Mouse (Mus musculus): ENCODE results near the gene Il10rb. TPM values are rescaled to one million over a fixed set of nuclear protein-coding genes. Genes with fewer than 3 reads are reported as not detected.

The Il10rb gene
- polyA plus RNA-seq, 1 experiment from 2014 or later: 44.8 TPM

DNA sequence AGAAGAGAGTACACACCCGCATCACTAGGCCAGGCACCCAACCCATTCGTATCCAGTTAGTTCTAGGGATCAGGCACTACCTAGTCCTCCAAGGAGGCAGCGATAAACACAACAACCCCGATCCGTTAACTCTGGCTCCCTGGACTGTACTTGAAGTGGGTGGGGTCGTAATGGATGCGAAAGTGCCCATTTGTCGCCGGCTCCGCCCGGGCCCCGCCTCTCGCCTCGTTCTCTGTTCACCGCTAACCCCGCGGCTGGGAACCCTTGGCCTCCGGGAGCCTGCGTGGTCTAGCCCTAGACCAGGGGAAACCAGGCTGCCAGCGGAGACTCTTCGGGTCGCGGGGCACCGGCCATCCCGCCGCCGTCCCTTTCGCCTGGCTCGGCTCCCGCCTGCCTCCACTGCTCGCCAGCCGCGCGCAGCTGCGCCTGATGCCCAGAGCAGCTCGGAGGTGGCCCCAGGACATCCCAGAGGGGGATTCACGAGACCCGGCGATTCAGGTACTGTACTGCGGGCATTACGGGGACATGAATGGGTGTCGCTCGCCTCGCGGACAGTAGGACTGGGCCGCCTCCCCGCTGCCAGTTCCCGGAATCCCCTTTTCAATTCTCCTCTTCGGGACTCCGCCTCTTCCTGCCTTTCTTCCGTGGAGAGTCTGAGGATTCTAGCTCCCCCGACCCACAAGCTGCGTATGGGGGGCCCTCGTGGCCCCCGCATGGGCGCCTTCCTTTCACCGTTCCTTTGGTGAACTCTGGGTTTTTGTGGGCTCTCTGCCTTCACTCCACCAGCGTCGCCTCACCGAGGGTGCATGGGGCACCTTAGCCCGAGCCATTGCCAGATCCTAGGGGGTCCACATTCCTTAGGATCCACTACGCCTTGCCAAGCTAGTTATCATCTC, 33.1 kb upstream of the Il10rb start, which contains the start of gene Ifnar2:
TSS of gene Ifnar2 (plus strand) at position 207 of the 896 bp plus-strand sequence.
- ATAC-seq (ENCODE audit: extremely low read depth, insufficient number of reproducible peaks, low FRiP score, low TSS enrichment): peak; percentile 82
- WGBS: under 1% methylated on average over 62 of the region's 62 CpGs

DNA sequence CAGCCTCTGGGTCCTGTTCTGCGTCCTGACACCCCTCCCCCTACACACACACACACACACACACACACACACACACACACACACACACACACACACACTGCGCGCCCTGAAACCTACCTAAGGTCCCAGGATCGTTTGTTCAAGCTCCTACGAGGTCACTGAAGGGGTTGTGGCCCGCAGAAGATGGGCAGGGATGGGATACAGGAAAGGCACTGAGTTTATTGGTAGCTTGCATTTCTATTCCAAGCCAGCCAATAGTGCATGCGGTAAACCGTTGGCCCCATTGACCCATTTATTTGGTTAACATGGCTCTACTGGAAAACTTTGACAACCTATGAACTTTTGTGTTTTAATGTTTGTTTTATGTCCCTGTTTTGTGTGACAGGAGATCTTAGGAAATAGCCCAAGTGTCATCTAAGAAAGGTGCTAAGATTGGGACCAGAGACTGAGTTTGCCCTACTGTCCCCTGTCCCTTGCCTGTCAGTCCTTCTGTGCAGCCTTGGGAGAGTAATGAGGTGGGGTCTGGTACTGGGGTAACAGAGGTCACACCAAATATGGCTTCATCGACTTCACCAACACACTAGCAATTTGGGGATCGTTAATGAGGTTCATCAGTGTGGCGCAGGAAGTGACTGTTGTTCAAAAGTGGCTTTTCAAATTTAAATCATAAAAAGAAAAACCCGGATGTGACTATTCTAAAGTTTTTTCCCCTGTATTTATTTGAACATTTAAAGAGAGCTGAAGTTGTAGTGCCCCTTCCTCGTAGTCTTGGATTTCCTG, 32.3 kb upstream of the Il10rb start:
- 37% methylated on average over 13 of the region's 13 CpGs for WGBS
- no peaks in the 10 kb centered on the region for H3K27me3 ChIP-seq (replicated peaks)
- H3K36me3 ChIP-seq: peaks cover 13% of the 10 kb centered on the region
- peak overlapping the region; percentile 95 for H3K9ac ChIP-seq
- no peaks in the 10 kb centered on the region for H3K9me3 ChIP-seq
- no peak for ATAC-seq (ENCODE audit: extremely low read depth, insufficient number of reproducible peaks, low FRiP score, low TSS enrichment)
- H3K4me2 ChIP-seq: peak overlapping the region; percentile 79
- H3K4me3 ChIP-seq: peak overlapping the region; percentile 89
- H3K4me1 ChIP-seq: peaks cover 40% of the 10 kb centered on the region
- peak overlapping the region; percentile 98 for H3K27ac ChIP-seq (replicated peaks)

More for the DNA sequence above, 33.1 kb upstream of the Il10rb start, which contains the start of gene Ifnar2:
- Histone ChIP-seq H3K9ac (peak within 1 kb of the TSS; percentile 95), H3K9me3 (peaks cover 4% of the 10 kb centered on the region; the same call in 1 of the 2 replicates), H3K4me3 (peak within 1 kb of the TSS; percentile 89), H3K36me3 (peaks cover 13% of the 10 kb centered on the region), H3K4me1 (peaks cover 31% of the 10 kb centered on the region), H3K4me2 (peak within 1 kb of the TSS; percentile 79), H3K27ac (replicated peaks) (peak within 1 kb of the TSS; percentile 98), H3K27me3 (replicated peaks) (no peaks in the 10 kb centered on the region)

DNA sequence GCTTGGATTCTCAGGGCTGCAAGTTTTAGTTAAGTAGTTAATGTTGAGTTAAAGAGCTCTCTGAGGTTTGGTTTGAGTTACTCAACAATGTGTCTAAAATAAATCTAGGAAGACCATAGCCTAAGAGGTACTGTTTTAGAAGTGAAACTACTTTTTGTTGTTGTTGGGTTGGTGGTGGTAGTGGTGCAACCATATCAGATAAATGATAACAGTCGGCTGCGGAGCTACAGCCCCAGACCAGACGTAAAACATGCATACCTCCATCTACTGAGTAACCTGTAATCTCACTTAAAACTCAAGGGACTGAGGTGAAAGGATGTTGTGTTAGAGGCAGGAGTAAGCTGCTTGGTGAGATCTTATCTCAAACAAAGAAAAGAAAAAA, 31.7 kb upstream of the Il10rb start:
- Histone ChIP-seq H3K9ac (peak overlapping the region; percentile 25; the same call in 1 of the 2 replicates), H3K27ac (replicated peaks) (peak overlapping the region; percentile 98; the same call in 1 of the 2 replicates)

DNA sequence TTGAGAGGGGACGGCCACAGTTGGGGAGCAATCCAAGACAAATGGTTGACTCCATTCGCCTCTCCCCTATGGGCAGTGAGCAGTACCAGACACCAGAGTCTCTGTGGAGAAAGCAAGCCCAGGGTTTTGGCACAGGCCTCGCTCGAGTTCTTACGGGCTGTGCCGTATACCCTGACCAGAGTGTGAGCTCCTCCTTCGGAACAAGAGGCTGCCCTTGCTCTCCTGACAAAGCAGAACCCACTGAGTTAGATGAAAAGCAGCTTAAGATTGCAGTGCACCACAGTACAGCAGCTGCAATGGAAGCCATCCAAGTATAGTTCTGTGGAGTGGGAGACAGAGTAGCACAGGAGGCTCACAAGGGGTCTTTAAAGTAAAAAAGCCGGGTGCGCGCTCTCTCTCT, 29.3 kb upstream of the Il10rb start:
- H3K4me3 ChIP-seq: no peak overlapping the region
- peaks cover 52% of the 10 kb centered on the region for H3K4me1 ChIP-seq
- H3K27me3 ChIP-seq (replicated peaks): no peaks in the 10 kb centered on the region
- no peak overlapping the region for H3K9ac ChIP-seq
- WGBS: 92% methylated on average over 10 of the region's 10 CpGs
- no peak overlapping the region for H3K4me2 ChIP-seq
- H3K9me3 ChIP-seq: no peaks in the 10 kb centered on the region
- peaks cover 18% of the 10 kb centered on the region for H3K36me3 ChIP-seq
- H3K27ac ChIP-seq (replicated peaks): peak overlapping the region; percentile 20; the same call in 1 of the 2 replicates
- no peak for ATAC-seq (ENCODE audit: extremely low read depth, insufficient number of reproducible peaks, low FRiP score, low TSS enrichment)

More for the DNA sequence above, 31.7 kb upstream of the Il10rb start:
- H3K27me3 ChIP-seq (replicated peaks): no peaks in the 10 kb centered on the region
- ATAC-seq (ENCODE audit: extremely low read depth, insufficient number of reproducible peaks, low FRiP score, low TSS enrichment): no peak
- H3K9me3 ChIP-seq: no peaks in the 10 kb centered on the region
- peak overlapping the region; percentile 79 for H3K4me2 ChIP-seq
- H3K36me3 ChIP-seq: peaks cover 13% of the 10 kb centered on the region
- H3K4me1 ChIP-seq: peaks cover 46% of the 10 kb centered on the region
- H3K4me3 ChIP-seq: peak overlapping the region; percentile 89
- WGBS: 38% methylated on average over 3 of the region's 3 CpGs

DNA sequence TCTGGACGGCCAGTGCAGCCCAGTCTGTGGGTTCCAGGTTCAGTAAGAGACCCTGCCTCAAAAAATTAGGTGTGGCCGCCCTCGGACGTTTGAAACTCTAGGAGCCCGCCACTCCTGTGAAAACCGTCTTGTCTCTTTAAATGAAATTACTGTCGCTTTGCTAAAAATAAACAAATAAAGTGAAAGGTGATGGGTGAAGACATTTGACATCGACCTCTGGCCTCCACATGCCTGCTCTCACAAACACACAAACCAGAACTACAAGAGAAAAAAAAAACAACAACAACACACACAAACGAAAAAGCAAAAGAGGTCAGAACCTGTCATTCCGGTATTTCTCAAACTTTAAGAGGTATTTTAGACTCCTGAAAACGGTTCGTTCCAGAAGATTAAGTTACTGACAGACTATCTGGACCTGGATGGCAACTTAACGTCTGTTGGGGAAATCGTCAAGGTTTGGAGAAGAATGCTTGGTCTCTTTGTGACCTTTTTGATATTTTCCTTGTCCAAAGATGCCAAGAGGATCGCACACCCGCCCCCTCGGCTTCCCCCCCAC, 27.5 kb upstream of the Il10rb start:
- no peak for ATAC-seq (ENCODE audit: extremely low read depth, insufficient number of reproducible peaks, low FRiP score, low TSS enrichment)
- H3K9ac ChIP-seq: peak overlapping the region; percentile 66
- H3K4me3 ChIP-seq: peak overlapping the region; percentile 18; the same call in 1 of the 2 replicates
- H3K27me3 ChIP-seq (replicated peaks): no peaks in the 10 kb centered on the region
- H3K9me3 ChIP-seq: no peaks in the 10 kb centered on the region
- H3K4me2 ChIP-seq: peak overlapping the region; percentile 60
- H3K27ac ChIP-seq (replicated peaks): peak overlapping the region; percentile 74
- peaks cover 29% of the 10 kb centered on the region for H3K36me3 ChIP-seq
- WGBS: 44% methylated on average over 17 of the region's 17 CpGs
- peaks cover 48% of the 10 kb centered on the region for H3K4me1 ChIP-seq

GRCm38 (mm10) chr16:91378991-91379390, 27.0 kb upstream of the Il10rb start:
- no peaks in the 10 kb centered on the region for H3K9me3 ChIP-seq
- ATAC-seq (ENCODE audit: extremely low read depth, insufficient number of reproducible peaks, low FRiP score, low TSS enrichment): no peak
- peaks cover 43% of the 10 kb centered on the region for H3K4me1 ChIP-seq
- no peaks in the 10 kb centered on the region for H3K27me3 ChIP-seq (replicated peaks)
- peaks cover 34% of the 10 kb centered on the region for H3K36me3 ChIP-seq
- peak overlapping the region; percentile 74 for H3K27ac ChIP-seq (replicated peaks)
- peak overlapping the region; percentile 18; the same call in 1 of the 2 replicates for H3K4me3 ChIP-seq
- H3K9ac ChIP-seq: peak overlapping the region; percentile 66
- H3K4me2 ChIP-seq: peak overlapping the region; percentile 60
- WGBS: 18% methylated on average over 9 of the region's 9 CpGs

- 44% methylated on average over 3 of the region's 3 CpGs for WGBS
- Histone ChIP-seq H3K27ac (replicated peaks) (peak overlapping the region; percentile 74), H3K9me3 (no peaks in the 10 kb centered on the region), H3K9ac (no peak overlapping the region; the same call in 1 of the 2 replicates), H3K4me1 (peaks cover 39% of the 10 kb centered on the region), H3K4me3 (no peak overlapping the region), H3K4me2 (peak overlapping the region; percentile 60), H3K27me3 (replicated peaks) (no peaks in the 10 kb centered on the region), H3K36me3 (peaks cover 38% of the 10 kb centered on the region)
- ATAC-seq (ENCODE audit: extremely low read depth, insufficient number of reproducible peaks, low FRiP score, low TSS enrichment): no peak
Observed at GRCm38 (mm10) chr16:91379412-91379811, 26.6 kb upstream of the Il10rb start.

GRCm38 (mm10) chr16:91380151-91380550, 25.8 kb upstream of the Il10rb start:
- Histone ChIP-seq H3K27ac (replicated peaks) (peak overlapping the region; percentile 74; the same call in 1 of the 2 replicates), H3K9ac (0 out of 2 replicates have a peak overlapping the region, but pooled peaks have one; percentile 37), H3K9me3 (no peaks in the 10 kb centered on the region), H3K36me3 (peaks cover 44% of the 10 kb centered on the region), H3K4me2 (no peak overlapping the region), H3K27me3 (replicated peaks) (no peaks in the 10 kb centered on the region), H3K4me3 (no peak overlapping the region), H3K4me1 (peaks cover 37% of the 10 kb centered on the region)
- WGBS: 39% methylated on average over 5 of the region's 5 CpGs
- no peak for ATAC-seq (ENCODE audit: extremely low read depth, insufficient number of reproducible peaks, low FRiP score, low TSS enrichment)

DNA sequence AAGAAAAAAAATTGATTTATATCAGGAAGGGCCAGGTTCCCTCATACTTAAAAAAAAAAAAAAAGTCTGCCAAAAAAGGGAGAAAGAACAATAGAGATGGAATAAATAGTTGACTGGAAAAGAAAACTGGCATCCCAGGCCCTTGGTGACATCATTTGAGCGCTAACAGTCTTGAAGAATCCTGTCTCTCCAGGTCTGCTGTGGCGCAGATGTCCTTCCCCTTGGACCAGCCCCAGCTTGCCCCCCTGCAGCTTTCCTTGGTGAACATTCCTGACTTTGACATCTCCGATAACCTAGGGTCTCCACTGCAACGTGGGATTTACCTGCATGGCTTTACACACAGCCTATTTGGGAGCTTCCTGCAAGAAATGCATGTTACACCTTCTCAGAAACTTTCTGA, 24.4 kb upstream of the Il10rb start:
- peaks cover 40% of the 10 kb centered on the region for H3K4me1 ChIP-seq
- no peak overlapping the region for H3K4me3 ChIP-seq
- H3K27me3 ChIP-seq (replicated peaks): no peaks in the 10 kb centered on the region
- no peaks in the 10 kb centered on the region for H3K9me3 ChIP-seq
- ATAC-seq (ENCODE audit: extremely low read depth, insufficient number of reproducible peaks, low FRiP score, low TSS enrichment): no peak
- H3K27ac ChIP-seq (replicated peaks): no peak overlapping the region
- no peak overlapping the region for H3K4me2 ChIP-seq
- no peak overlapping the region for H3K9ac ChIP-seq
- peaks cover 50% of the 10 kb centered on the region for H3K36me3 ChIP-seq
- WGBS: 74% methylated on average over 4 of the region's 4 CpGs

DNA sequence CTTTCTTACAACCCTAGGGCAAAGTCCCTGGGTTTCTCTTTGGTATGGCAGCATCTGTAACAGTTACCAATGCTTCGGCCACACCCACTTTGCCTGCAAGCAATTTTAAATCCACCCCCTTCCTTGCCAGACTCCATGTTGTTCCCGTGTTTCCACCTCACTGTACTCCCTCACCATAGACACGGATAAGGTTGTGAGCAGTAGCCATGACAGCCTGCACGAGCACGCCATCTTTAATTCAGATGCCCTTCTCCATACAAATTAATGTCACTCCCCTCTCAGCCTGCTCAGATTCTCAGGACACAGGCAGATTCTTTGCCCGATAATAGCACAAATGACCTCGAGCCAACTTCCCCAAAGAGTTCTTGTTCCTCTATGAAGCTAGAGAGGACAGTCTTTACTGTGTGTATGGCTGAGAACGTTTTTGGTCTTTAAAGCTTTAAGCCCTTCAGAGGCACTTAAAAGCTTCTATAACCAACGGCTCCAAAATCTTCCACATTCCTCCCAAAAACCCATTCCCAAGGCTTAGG, 23.6 kb upstream of the Il10rb start:
- Histone ChIP-seq H3K4me3 (no peak overlapping the region), H3K36me3 (peaks cover 49% of the 10 kb centered on the region), H3K9me3 (no peaks in the 10 kb centered on the region), H3K4me2 (no peak overlapping the region), H3K4me1 (peaks cover 38% of the 10 kb centered on the region), H3K9ac (no peak overlapping the region), H3K27me3 (replicated peaks) (no peaks in the 10 kb centered on the region), H3K27ac (replicated peaks) (no peak overlapping the region)
- WGBS: 86% methylated on average over 9 of the region's 9 CpGs
- ATAC-seq (ENCODE audit: extremely low read depth, insufficient number of reproducible peaks, low FRiP score, low TSS enrichment): no peak

All from heart, embryonic 13.5 days (tissue).